Comparison of ENCODE assay signal across 11 mouse cellular contexts in genomic region chr9:45522866-45523265, GRCm38 (mm10).
"Had no signal": no experiment of that assay in that cellular context is flagged by ENCODE, and none has a peak within 500 bp of the region (broad histone marks: within the 10 kb centered on the region; RNA-seq: fewer than 3 reads in every experiment).

No protein-coding gene starts in this region.

- H3K9ac ChIP-seq: liver, embryonic 12.5 days; midbrain, embryonic 13.5 days; neural tube, embryonic 12.5 days; stomach, embryonic 15.5 days had no signal

- DNase-seq: kidney, adult 9 months; kidney, postnatal 14 days; spleen, adult 18-20 months; thymus, postnatal 4 days had no signal

- H3K27me3 ChIP-seq: liver, embryonic 12.5 days; midbrain, embryonic 13.5 days; neural tube, embryonic 12.5 days; stomach, embryonic 15.5 days had no signal

- H3K4me1 ChIP-seq: liver, embryonic 12.5 days; neural tube, embryonic 12.5 days; stomach, embryonic 15.5 days had no signal

- H3K4me3 ChIP-seq: left cerebral cortex, adult 2 months; limb, embryonic 10.5 days; liver, embryonic 12.5 days; midbrain, embryonic 13.5 days; neural tube, embryonic 12.5 days; stomach, embryonic 15.5 days had no signal

- H3K9me3 ChIP-seq: limb, embryonic 10.5 days; liver, embryonic 12.5 days; midbrain, embryonic 13.5 days; neural tube, embryonic 12.5 days; stomach, embryonic 15.5 days had no signal

- H3K27ac ChIP-seq: left cerebral cortex, adult 2 months; limb, embryonic 10.5 days; liver, embryonic 12.5 days; midbrain, embryonic 13.5 days; neural tube, embryonic 12.5 days; stomach, embryonic 15.5 days had no signal

- H3K4me2 ChIP-seq: liver, embryonic 12.5 days; midbrain, embryonic 13.5 days; neural tube, embryonic 12.5 days; stomach, embryonic 15.5 days had no signal

- H3K36me3 ChIP-seq: limb, embryonic 10.5 days; liver, embryonic 12.5 days; midbrain, embryonic 13.5 days; neural tube, embryonic 12.5 days; stomach, embryonic 15.5 days had no signal

- ATAC-seq: intestine, embryonic 16.5 days; liver, embryonic 12.5 days; midbrain, embryonic 13.5 days had no signal
